Mouse (Mus musculus): ENCODE measurements at regions not wholly inside any gene's neighbourhood (a gene's known extent, or its start where the extent isn't known, plus 50 kb on each side); places are given as distances from the start of the nearest gene placed in this dataset.

- no peak for TF ChIP-seq CTCF (IDR thresholded peaks at IDR 0.05; ENCODE audit: low read depth)
- TF ChIP-seq EP300 (IDR thresholded peaks at IDR 0.05; ENCODE audit: low read depth), result no peak
These were observed 113.0 kb upstream of the Hmgn3 start for GRCm38 (mm10) chr9:83259511-83259910.
